Mouse (Mus musculus): ENCODE data around the gene Zfp59. TPM values are rescaled to one million over a fixed set of nuclear protein-coding genes. Genes with fewer than 3 reads are reported as not detected.
"Not testable (repeated sequence)": the region's sequence is repeated elsewhere in the genome, so short reads cannot be mapped to it uniquely, and the experiment has no call there.

The Zfp59 gene
- polyA plus RNA-seq, 1 experiment from 2014 or later: 13.9 TPM

DNA sequence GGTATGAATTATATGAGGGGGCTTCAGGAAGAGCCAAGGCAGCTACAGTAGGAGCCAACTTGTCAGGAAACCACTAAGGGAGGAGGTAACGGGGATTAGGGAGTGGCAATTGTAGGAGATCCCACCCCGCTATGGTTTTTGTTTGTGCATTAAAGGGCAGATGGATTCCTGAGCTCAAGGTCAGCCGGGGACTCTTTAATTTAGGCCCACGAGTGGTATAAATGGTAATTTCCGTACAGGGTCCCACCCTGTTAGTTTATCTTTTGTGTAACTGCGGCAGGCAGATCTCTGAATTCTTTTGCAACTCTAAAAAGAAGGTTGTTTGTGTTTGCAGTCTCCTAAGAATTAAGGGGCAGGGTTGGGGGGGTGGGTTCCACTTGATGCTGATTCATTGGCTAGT, 1.7 kb downstream of the Zfp59 start:
- Histone ChIP-seq H3K27me3 (ENCODE audit: control insufficient read depth, insufficient read depth, low read length) (no peaks in the 10 kb centered on the region), H3K4me2 (ENCODE audit: low read depth, low read length, severe bottlenecking) (no peak overlapping the region), H3K4me3 (ENCODE audit: low read depth, low read length) (no peak overlapping the region), H3K27ac (ENCODE audit: low read depth, low read length) (no peak overlapping the region), H3K36me3 (ENCODE audit: control insufficient read depth, insufficient read depth, low read length) (no peaks in the 10 kb centered on the region; the same call in 1 of the 2 replicates), H3K9me3 (ENCODE audit: control insufficient read depth, low read length) (no peaks in the 10 kb centered on the region), H3K9ac (ENCODE audit: low read length) (no peak overlapping the region), H3K4me1 (replicated peaks; ENCODE audit: control insufficient read depth, insufficient read depth, low read length) (peaks cover 3% of the 10 kb centered on the region; the same call in 1 of the 2 replicates)
- DNase-seq (ENCODE audit: low spot score) (no peak), ATAC-seq (replicated peaks; ENCODE audit: low FRiP score) (no peak)
- WGBS: 86% methylated on average over 6 of the region's 6 CpGs

DNA sequence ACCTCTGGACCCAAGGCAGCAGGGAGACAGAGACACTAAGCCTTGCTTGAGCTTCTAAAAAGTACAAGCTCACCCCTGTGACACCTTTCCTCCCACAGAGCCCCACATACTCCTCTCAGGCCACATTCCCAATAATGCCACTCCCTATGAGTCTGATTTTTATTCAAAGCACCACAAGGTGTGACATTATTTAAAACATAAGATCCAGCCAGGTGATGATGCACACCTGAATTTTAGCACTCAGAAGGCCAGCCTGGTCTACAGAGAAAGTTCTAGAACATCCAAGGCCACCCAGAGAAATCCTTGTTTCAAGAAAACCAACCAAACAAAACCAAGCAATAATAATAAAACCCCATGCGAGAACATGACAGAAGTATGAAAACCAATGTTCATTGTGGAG, 18.8 kb downstream of the Zfp59 start, which contains the start of gene Zfp607a:
Gene Zfp607a, plus strand, starts transcription at position 301 of the 400 bp plus-strand sequence.
- Histone ChIP-seq H3K9me3 (ENCODE audit: control insufficient read depth, low read length) (no peaks in the 10 kb centered on the region; the same call in 1 of the 2 replicates), H3K4me1 (replicated peaks; ENCODE audit: control insufficient read depth, insufficient read depth, low read length) (peaks cover 4% of the 10 kb centered on the region; the same call in 1 of the 2 replicates), H3K27me3 (ENCODE audit: control insufficient read depth, insufficient read depth, low read length) (no peaks in the 10 kb centered on the region), H3K9ac (ENCODE audit: low read length) (no peak within 1 kb of the TSS), H3K4me2 (ENCODE audit: low read depth, low read length, severe bottlenecking) (no peak within 1 kb of the TSS), H3K27ac (ENCODE audit: low read depth, low read length) (no peak within 1 kb of the TSS), H3K36me3 (ENCODE audit: control insufficient read depth, insufficient read depth, low read length) (no peaks in the 10 kb centered on the region; the same call in 1 of the 2 replicates), H3K4me3 (ENCODE audit: low read depth, low read length) (no peak within 1 kb of the TSS)
- ATAC-seq (replicated peaks; ENCODE audit: low FRiP score): no peak
- 90% methylated on average over 1 of the region's 1 CpGs for WGBS
- DNase-seq (ENCODE audit: low spot score): no peak

DNA sequence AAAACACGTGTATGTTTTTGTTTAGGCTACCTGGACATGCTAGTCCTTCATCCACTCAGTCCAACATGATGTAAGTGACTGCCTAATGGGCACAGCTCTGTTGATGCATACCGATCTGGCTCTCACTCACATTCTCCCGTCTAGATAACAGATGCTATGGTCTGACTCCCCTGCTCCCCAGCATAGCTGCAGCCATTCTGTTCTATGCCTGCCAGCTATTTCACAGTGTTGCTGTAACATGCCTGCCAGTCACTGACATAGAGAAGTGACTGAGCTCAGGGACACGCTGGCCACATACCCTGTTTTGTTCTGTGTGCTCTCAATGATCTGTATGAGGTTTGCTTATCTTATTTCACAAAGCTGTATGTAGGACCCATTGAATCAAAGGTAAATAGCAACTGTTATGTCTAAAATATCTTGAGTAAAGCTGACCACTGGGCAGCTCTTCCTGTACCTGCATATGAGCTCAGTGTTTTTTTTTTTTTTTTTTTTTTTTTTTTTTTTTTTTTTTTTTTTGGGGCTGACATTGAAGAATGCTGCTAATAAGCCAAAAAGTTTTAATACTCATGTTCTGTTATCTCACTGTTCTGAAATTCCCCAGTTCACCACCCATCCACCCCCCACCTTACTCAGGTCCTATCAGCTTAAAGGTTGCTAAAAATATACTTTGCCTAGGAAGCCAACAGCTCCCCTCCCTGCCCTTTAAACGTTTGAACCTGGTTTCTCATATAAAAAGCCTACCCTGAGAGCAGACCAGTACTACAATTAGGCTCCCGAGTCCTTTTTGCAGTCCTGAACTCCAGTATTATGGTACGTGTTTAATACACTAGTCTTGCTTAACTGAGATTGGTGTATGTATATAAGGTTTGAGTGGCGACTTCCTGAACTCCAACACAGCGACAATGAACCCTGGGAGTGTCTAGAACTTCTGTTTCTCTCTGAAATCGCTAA, 21.2 kb downstream of the Zfp59 start:
- no peak overlapping the region for H3K27ac ChIP-seq (ENCODE audit: low read depth, low read length)
- peaks cover 4% of the 10 kb centered on the region; the same call in 1 of the 2 replicates for H3K4me1 ChIP-seq (replicated peaks; ENCODE audit: control insufficient read depth, insufficient read depth, low read length)
- H3K36me3 ChIP-seq (ENCODE audit: control insufficient read depth, insufficient read depth, low read length): no peaks in the 10 kb centered on the region
- peak overlapping the region; percentile 58 for H3K4me3 ChIP-seq (ENCODE audit: low read depth, low read length)
- H3K9ac ChIP-seq (ENCODE audit: low read length): peak overlapping the region; percentile 74
- peak overlapping the region; percentile 83 for H3K4me2 ChIP-seq (ENCODE audit: low read depth, low read length, severe bottlenecking)
- no peak for DNase-seq (ENCODE audit: low spot score)
- no peaks in the 10 kb centered on the region; the same call in 1 of the 2 replicates for H3K9me3 ChIP-seq (ENCODE audit: control insufficient read depth, low read length)
- H3K27me3 ChIP-seq (ENCODE audit: control insufficient read depth, insufficient read depth, low read length): no peaks in the 10 kb centered on the region
- ATAC-seq (replicated peaks; ENCODE audit: low FRiP score): no peak
- 32% methylated on average over 10 of the region's 10 CpGs for WGBS

DNA sequence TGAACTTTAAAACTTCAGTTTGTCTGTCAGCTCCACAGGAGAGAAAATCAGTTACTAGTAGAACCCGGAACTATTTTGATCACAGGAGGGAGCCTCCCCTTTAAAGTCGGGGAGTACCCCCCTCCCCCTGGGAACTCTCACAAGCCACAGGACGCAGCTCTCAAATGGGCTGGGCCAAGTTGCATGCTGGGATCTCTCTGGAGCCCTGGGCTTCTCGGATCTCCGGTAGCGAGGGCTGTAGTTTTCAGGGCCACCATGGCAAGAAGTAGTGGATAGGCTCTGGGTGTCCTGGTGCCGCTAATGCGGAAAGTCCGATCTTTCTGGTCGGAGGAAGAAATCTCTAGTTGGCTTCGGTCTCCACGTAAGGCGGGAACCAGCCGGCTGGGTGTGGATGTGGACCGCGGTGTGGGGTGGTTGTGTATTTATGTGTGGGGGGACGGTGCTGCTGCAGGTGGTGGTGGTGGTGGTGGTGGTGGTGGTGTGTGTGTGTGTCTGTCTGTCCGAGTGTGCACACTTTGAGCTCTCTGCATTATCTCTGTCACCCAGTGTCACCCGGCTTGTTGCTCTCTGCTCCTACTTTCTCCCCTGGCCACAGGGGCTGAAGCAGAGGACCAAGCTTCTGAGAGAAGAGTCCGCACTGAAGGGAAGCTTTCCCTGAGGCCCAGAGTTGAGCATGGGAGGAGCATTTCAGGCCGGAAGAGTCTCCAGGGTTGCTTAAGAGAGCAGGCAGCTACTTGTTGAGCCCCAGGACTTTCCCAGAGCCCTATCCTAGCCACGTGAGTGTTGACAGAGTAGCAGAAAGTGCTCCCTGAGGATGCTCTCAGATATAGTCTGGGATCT, 22.2 kb downstream of the Zfp59 start:
- peak; percentile 89 for ATAC-seq (replicated peaks; ENCODE audit: low FRiP score)
- peak; percentile 82 for DNase-seq (ENCODE audit: low spot score)
- peaks cover 4% of the 10 kb centered on the region; the same call in 1 of the 2 replicates for H3K4me1 ChIP-seq (replicated peaks; ENCODE audit: control insufficient read depth, insufficient read depth, low read length)
- peak overlapping the region; percentile 83 for H3K4me2 ChIP-seq (ENCODE audit: low read depth, low read length, severe bottlenecking)
- H3K9me3 ChIP-seq (ENCODE audit: control insufficient read depth, low read length): no peaks in the 10 kb centered on the region; the same call in 1 of the 2 replicates
- H3K9ac ChIP-seq (ENCODE audit: low read length): peak overlapping the region; percentile 74
- no peaks in the 10 kb centered on the region for H3K36me3 ChIP-seq (ENCODE audit: control insufficient read depth, insufficient read depth, low read length)
- under 1% methylated on average over 22 of the region's 22 CpGs for WGBS
- peak overlapping the region; percentile 58 for H3K4me3 ChIP-seq (ENCODE audit: low read depth, low read length)
- H3K27ac ChIP-seq (ENCODE audit: low read depth, low read length): 0 out of 2 replicates have a peak overlapping the region, but pooled peaks have one; percentile 25
- H3K27me3 ChIP-seq (ENCODE audit: control insufficient read depth, insufficient read depth, low read length): no peaks in the 10 kb centered on the region

DNA sequence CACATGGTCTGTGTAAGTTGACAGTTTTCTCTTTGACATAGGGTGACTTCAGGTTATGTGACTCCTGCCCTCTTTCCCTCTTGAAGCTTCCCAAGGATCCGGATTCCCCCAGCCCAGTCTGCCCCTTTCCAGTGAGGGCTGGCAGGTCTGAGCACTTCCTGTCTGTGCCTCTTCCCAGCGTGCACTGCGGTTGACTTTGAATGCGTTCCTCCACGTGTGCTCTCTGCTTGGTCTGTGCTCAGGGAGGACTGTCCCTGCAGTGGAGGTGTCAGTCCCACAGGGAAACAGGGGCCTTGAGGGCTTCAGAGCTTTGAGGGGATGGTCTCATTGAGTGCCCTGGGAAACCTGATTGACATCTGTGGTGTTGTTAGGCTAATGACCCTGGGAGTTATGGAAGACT, 24.2 kb downstream of the Zfp59 start:
- not testable (repeated sequence) for H3K4me3 ChIP-seq (ENCODE audit: low read depth, low read length); H3K36me3 ChIP-seq (ENCODE audit: control insufficient read depth, insufficient read depth, low read length); DNase-seq (ENCODE audit: low spot score); H3K9ac ChIP-seq (ENCODE audit: low read length); H3K27me3 ChIP-seq (ENCODE audit: control insufficient read depth, insufficient read depth, low read length); H3K4me2 ChIP-seq (ENCODE audit: low read depth, low read length, severe bottlenecking); H3K9me3 ChIP-seq (ENCODE audit: control insufficient read depth, low read length); ATAC-seq (replicated peaks; ENCODE audit: low FRiP score); H3K4me1 ChIP-seq (replicated peaks; ENCODE audit: control insufficient read depth, insufficient read depth, low read length); H3K27ac ChIP-seq (ENCODE audit: low read depth, low read length)
- 89% methylated on average over 5 of the region's 5 CpGs for WGBS

DNA sequence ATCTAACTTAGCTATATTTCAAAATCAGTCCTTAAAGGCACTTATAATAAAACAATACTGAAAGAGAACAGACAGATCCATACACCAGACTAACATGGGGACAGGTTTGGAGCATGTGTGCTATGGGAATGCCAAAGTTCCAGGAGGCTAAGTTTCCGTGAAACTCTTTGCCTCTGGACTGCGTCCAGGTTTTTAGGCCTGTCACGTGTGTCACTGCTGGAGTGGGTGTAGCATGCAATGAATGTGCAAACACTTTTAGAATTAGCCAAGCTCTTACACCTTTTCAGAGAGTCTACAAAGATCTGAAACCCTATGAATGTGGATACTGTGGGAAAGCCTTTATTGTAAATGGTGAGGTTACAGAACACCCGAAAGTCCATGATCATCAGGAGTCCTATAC, 43.3 kb downstream of the Zfp59 start:
- ATAC-seq (replicated peaks; ENCODE audit: low FRiP score) (no peak), DNase-seq (ENCODE audit: low spot score) (no peak)
- no peak overlapping the region for H3K27ac ChIP-seq (ENCODE audit: low read depth, low read length)
- no peaks in the 10 kb centered on the region for H3K9me3 ChIP-seq (ENCODE audit: control insufficient read depth, low read length)
- H3K36me3 ChIP-seq (ENCODE audit: control insufficient read depth, insufficient read depth, low read length): peaks cover 6% of the 10 kb centered on the region; the same call in 1 of the 2 replicates
- 96% methylated on average over 4 of the region's 4 CpGs for WGBS
- no peak overlapping the region for H3K9ac ChIP-seq (ENCODE audit: low read length)
- no peaks in the 10 kb centered on the region for H3K27me3 ChIP-seq (ENCODE audit: control insufficient read depth, insufficient read depth, low read length)
- no peak overlapping the region for H3K4me3 ChIP-seq (ENCODE audit: low read depth, low read length)
- H3K4me2 ChIP-seq (ENCODE audit: low read depth, low read length, severe bottlenecking): no peak overlapping the region
- no peaks in the 10 kb centered on the region for H3K4me1 ChIP-seq (replicated peaks; ENCODE audit: control insufficient read depth, insufficient read depth, low read length)

DNA sequence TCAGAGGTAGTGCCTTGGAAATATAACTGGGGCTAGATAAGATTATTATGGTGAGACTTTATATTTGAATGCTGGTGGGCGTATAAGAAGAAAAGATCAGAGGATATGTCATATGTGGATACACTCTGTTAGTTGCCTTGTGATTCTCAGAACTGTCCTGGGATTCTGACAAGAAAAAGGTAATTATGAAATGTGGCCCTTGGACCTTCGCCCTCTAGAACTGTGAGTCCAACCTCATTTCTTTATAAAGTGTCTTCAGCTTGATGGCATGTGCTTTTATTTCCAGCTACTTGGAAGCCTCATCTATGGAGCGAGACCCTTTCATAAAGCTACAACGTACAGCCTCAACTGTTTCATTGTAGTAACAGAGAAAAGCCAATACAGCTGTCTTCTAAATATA, 62.2 kb downstream of the Zfp59 start:
- WGBS: 86% methylated on average over 4 of the region's 4 CpGs
- H3K9me3 ChIP-seq (ENCODE audit: control insufficient read depth, low read length): no peaks in the 10 kb centered on the region
- no peak overlapping the region for H3K4me2 ChIP-seq (ENCODE audit: low read depth, low read length, severe bottlenecking)
- no peak overlapping the region for H3K27ac ChIP-seq (ENCODE audit: low read depth, low read length)
- no peak overlapping the region for H3K4me3 ChIP-seq (ENCODE audit: low read depth, low read length)
- no peaks in the 10 kb centered on the region for H3K27me3 ChIP-seq (ENCODE audit: control insufficient read depth, insufficient read depth, low read length)
- H3K9ac ChIP-seq (ENCODE audit: low read length): no peak overlapping the region
- no peaks in the 10 kb centered on the region for H3K4me1 ChIP-seq (replicated peaks; ENCODE audit: control insufficient read depth, insufficient read depth, low read length)
- DNase-seq (ENCODE audit: low spot score): no peak
- no peaks in the 10 kb centered on the region for H3K36me3 ChIP-seq (ENCODE audit: control insufficient read depth, insufficient read depth, low read length)
- no peak for ATAC-seq (replicated peaks; ENCODE audit: low FRiP score)

DNA sequence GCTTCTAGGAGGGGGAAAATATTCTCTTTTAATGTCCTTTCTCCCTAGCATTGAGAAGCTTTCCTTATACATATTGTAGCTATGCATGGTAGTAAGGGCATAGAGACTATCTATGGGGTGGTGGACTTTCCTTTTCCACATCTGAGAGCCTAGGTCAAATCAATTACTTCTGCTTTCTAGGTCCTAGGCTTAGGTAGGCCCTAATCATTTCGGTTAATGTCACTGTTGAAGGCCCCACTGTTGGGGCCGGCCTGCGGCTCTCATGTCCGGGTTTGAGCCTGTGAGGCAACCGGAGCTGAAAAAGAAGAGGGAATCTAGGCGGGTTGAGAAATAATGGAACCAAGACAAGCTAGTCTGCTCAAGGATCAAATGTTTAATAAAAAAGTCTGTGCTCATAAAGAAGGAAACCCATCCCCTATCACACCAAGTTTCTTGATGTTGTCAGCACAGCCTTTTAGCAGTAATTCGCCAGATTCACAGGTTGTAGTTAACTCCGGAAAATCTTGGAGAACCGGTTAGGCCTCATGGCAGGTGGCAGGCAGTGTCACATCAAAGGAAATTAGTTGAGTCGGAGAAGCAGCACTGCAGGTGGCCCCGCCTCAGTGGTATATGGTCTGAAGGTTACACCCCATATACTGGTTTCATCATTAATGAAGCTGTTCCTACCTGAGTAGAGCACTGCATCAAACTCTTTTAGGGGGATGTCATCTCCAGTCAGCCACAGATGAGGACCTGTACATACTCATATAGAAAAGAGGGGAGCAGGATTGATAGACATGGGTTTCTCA, 66.8 kb downstream of the Zfp59 start:
- no peak for DNase-seq (ENCODE audit: low spot score)
- 80% methylated on average over 11 of the region's 11 CpGs for WGBS

More for the DNA sequence above, 66.8 kb downstream of the Zfp59 start:
- ATAC-seq (replicated peaks; ENCODE audit: low FRiP score): no peak
- H3K27me3 ChIP-seq (ENCODE audit: control insufficient read depth, insufficient read depth, low read length): no peaks in the 10 kb centered on the region
- no peaks in the 10 kb centered on the region for H3K9me3 ChIP-seq (ENCODE audit: control insufficient read depth, low read length)
- no peak overlapping the region for H3K27ac ChIP-seq (ENCODE audit: low read depth, low read length)
- H3K36me3 ChIP-seq (ENCODE audit: control insufficient read depth, insufficient read depth, low read length): no peaks in the 10 kb centered on the region
- no peak overlapping the region for H3K4me3 ChIP-seq (ENCODE audit: low read depth, low read length)
- H3K4me2 ChIP-seq (ENCODE audit: low read depth, low read length, severe bottlenecking): no peak overlapping the region
- no peaks in the 10 kb centered on the region for H3K4me1 ChIP-seq (replicated peaks; ENCODE audit: control insufficient read depth, insufficient read depth, low read length)
- no peak overlapping the region for H3K9ac ChIP-seq (ENCODE audit: low read length)
